Mouse (Mus musculus) retina, adult 2 months (tissue): ENCODE results near the gene Reg3d.
"Not testable (repeated sequence)": the region's sequence is repeated elsewhere in the genome, so short reads cannot be mapped to it uniquely, and the experiment has no call there.

Experiments
- DNase-seq: peaks from one replicate; pipeline ENCODE4 v3.0.0-alpha.2; 2012; ENCODE audit warnings: low read depth, low spot score

The Reg3d gene

DNA sequence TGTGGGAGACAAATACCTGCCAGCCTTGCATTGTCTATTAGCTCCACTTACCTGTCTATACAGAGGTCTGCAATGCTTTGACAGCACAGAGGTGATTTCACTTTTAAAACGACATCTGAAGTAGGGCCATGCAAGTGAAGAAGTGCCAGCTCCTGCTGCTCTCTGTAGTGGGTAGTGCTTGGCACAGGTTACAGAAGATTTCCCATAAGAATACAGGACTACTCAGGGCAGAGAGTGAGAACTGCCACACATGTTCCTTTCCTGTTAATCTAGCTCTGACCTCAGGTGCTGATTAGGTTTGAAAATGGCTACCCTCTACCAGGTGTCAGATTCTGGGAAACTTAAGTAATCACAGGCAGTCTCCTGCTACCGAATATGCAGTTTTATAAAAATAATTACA is at the start of gene Reg3d:
Gene Reg3d (minus strand): TSS at position 101 of the 400 bp plus-strand sequence.
- DNase-seq = no peak

DNA sequence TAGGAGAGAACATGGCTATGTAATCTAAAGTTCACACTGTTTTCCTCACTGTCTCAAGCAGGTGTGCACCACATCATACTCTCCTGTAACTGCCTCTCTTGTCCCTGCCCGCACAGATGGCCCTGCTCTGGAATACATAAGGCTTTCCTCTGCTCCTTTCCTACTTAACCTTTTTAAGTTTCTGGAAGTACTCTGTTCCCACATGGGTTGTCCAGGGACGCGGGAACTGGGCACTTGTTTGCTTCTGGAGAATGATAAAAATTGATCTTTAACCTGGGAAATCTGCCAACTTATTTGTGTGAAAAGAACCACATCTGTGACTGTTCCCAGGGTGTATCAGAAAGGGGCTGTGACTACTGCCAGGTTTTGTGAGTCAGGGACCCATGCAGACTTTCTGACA is 46.8 kb upstream of the Reg3d start:
- no peak for DNase-seq

DNA sequence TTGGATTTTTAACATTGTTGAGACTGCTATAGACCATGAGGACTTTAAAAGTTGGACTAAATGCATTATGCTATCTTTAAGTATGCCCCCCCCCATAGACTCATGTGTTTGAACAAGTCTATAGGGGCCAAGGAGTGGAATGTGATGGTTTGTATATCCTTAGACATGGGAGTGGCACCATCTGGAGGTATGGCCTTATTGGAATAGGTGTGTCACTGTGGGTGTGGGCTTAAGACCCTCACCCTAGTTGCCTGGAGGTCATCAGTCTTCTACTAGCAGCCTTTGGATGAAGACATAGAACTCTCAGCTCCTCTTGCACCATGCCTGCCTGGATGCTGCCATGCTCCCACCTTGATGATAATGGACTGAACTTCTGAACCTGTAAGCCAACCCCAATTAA is 43.7 kb upstream of the Reg3d start, which contains the start of gene Reg1:
Gene Reg1 (plus strand): TSS at position 301 of the 400 bp plus-strand sequence.
- not testable (repeated sequence) for DNase-seq

GRCm38 (mm10) chr6:78395323-78395722 is 16.7 kb upstream of the Reg3d start, which contains the start of gene Reg2:
TSS of gene Reg2 (plus strand) at chr6:78395623.
- DNase-seq = not testable (repeated sequence)

DNA sequence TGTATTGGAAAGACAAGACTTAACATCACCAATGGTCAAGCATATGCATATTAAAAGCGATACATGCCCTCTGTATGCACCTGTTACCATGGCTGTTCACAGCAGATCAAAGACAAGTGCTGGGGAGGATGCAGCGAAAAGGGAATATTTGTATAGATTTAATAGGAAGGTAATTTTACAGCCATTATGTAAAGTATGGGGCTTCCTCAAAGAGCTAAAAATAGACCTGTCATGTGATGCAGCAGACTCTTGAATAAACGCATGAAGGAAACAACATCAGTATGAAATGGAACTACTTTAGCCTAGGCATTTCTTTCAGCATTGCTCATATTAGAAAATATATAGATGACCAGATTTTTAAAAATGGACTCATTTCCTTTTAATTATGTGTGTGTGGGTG is 6.9 kb upstream of the Reg3d start:
- no peak for DNase-seq

DNA sequence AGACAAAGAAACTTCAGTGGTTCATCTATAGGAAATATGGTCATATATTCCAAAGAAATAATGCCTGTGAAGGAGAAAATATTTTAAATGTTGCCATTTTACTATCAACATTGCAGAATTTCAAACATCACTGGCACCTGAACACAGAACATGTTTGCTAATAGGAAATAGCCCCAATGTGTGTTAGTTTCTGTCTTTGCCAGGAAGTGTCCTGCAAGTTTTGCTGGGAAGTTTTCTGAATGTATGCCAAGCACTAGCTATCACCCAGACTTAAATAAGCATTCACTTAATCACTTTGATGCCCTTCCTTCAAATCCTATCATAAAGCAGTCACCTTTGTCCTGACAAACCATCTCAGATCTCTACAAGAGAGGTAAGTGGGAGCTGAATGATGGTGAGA is 1.7 kb upstream of the Reg3d start, which contains the start of gene Reg3a:
Gene Reg3a (plus strand): TSS at position 301 of the 400 bp plus-strand sequence.
- DNase-seq = no peak

DNA sequence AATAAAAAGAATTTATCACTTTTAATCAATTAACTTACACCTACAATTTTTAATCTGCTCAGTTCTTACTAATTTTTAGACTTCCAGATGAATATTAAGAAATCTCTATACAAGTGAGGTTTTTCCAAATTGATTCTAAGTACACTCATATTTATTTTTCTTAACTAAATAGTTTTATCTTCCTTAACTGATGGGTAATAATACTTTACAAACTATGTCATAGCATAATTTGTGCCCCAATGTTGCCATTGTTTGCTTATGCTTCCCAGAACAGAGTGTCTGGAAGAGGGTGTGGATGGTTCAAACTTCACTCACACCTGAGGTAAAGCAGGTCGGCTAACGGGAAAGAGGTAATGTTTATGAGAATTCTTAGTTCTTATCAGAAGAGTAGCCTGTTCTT is 8.3 kb downstream of the Reg3d start, which contains the start of gene Reg3b:
Gene Reg3b (plus strand): TSS at position 301 of the 400 bp plus-strand sequence.
- no peak for DNase-seq

GRCm38 (mm10) chr6:78361971-78362563 is 16.6 kb downstream of the Reg3d start:
- no peak for DNase-seq

- no peak for DNase-seq
These were observed 37.0 kb downstream of the Reg3d start for GRCm38 (mm10) chr6:78341689-78342088.

DNA sequence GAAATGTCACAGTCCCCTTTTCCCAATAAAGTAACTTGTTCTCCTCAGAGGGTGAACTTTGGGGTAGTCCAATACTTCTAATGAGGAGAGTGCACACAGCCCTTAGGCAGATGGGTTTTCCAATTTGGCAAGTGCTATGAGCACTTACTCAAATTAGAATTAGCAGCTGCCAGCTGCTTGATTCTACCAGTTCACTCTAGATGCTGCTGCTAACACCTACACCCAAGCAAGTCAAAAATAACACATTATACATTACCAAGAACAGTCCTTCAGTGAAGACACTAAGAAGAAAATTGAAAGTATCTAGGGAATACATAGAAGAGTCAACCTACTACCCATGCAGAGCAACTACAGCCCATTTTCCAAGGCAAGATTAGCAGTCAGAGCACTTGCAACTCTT is 38.4 kb downstream of the Reg3d start:
- DNase-seq = no peak

- peak; percentile 22 for DNase-seq
These were observed 46.6 kb downstream of the Reg3d start for GRCm38 (mm10) chr6:78331919-78332569.

GRCm38 (mm10) chr6:78329166-78329565 is 49.5 kb downstream of the Reg3d start:
- DNase-seq = no peak

- DNase-seq = no peak
These were observed 50.9 kb downstream of the Reg3d start for GRCm38 (mm10) chr6:78327798-78328197.
